Mouse (Mus musculus): ENCODE results near the gene Gm11172. TPM values are rescaled to one million over a fixed set of nuclear protein-coding genes. Genes with fewer than 3 reads are reported as not detected.

The Gm11172 gene
- polyA plus RNA-seq, 1 experiment from 2014 or later: not detected

DNA sequence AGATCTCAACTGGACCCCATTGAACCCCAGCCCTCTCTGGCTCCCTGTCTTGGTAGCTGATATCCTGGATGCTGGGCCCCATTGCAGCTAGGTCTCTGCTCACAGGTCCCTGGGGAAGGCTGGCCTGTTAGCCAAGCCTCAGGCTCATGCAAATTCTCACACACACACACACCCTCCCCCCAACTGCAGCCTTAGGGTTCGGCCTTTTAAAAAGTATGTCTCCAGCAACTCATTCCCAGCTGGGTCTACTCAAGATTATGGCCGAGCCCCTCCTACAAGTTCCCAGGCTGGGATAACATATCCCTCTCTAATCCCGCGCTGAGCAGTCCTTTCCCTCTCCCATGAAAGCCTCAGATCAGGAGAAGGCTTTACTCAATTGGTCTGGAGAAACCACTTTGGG lies 8.7 kb downstream of the Gm11172 start:
- ATAC-seq (no peak), DNase-seq (no peak)
- H3K27ac ChIP-seq (ENCODE audit: low read depth): no peak overlapping the region
- H3K27me3 ChIP-seq (ENCODE audit: insufficient read depth, low read length): no peaks in the 10 kb centered on the region
- no peaks in the 10 kb centered on the region for H3K36me3 ChIP-seq (replicated peaks; ENCODE audit: insufficient read depth, low read length)
- WGBS (ENCODE audit: insufficient replicate concordance): 74% methylated on average over 4 of the region's 4 CpGs
- no peaks in the 10 kb centered on the region for H3K4me1 ChIP-seq (ENCODE audit: insufficient read depth)
- H3K9ac ChIP-seq (replicated peaks): no peak overlapping the region
- 0 out of 2 replicates have a peak overlapping the region, but pooled peaks have one; percentile 26 for H3K4me2 ChIP-seq (ENCODE audit: low read depth, low read length)
- no peaks in the 10 kb centered on the region for H3K9me3 ChIP-seq (ENCODE audit: low read length)
- TF ChIP-seq CTCF (IDR thresholded peaks at IDR 0.05; ENCODE audit: low read depth) (no peak), EP300 (IDR thresholded peaks at IDR 0.05; ENCODE audit: low read depth) (no peak)
- H3K4me3 ChIP-seq (ENCODE audit: low read depth, low read length): no peak overlapping the region

DNA sequence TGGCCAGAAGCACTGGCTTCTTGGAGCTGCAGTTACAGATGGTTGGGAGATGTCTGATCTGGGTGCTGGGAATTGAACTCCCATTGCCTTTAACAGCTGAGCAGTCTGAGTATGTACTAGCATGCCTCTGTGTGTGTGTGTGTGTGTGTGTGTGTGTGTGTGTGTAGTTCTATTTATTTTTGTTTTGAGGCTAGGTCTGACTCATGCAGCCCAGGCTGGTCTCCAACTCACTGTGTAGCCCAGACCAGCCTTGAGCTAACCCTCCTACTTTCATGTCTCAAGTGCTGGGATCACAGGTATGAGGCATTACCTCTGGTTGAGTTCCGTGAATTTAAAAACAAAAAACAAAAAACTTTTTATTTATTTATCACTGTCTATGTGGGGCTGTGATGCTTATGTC lies 11.8 kb downstream of the Gm11172 start:
- DNase-seq: no peak
- Histone ChIP-seq H3K4me3 (ENCODE audit: low read depth, low read length) (no peak overlapping the region), H3K4me1 (ENCODE audit: insufficient read depth) (no peaks in the 10 kb centered on the region), H3K36me3 (replicated peaks; ENCODE audit: insufficient read depth, low read length) (no peaks in the 10 kb centered on the region), H3K27ac (ENCODE audit: low read depth) (no peak overlapping the region), H3K4me2 (ENCODE audit: low read depth, low read length) (no peak overlapping the region), H3K27me3 (ENCODE audit: insufficient read depth, low read length) (no peaks in the 10 kb centered on the region), H3K9me3 (ENCODE audit: low read length) (no peaks in the 10 kb centered on the region), H3K9ac (replicated peaks) (no peak overlapping the region)
- TF ChIP-seq CTCF (IDR thresholded peaks at IDR 0.05; ENCODE audit: low read depth) (no peak), EP300 (IDR thresholded peaks at IDR 0.05; ENCODE audit: low read depth) (no peak)
- no peak for ATAC-seq
- 74% methylated on average over 1 of the region's 1 CpGs for WGBS (ENCODE audit: insufficient replicate concordance)

DNA sequence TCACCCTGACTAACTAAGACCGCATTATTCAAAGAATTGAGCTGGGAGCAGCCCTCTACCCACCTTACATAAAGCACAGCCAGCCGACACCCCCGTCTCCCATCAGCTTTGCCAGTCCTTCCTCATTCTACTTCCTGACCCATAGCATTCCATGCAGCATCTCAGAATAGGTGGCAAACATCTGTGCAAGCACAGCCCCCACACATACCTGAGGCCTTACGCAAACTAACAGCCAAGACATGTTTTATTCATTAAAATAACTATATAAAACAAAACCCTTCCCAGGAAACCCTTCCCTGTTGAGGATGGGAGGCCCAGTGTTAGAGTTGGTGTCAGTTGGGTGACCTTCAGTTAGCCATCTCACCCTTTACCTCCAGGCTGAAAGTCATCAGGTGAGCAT lies 13.1 kb downstream of the Gm11172 start:
- ATAC-seq: no peak
- 77% methylated on average over 4 of the region's 4 CpGs for WGBS (ENCODE audit: insufficient replicate concordance)
- no peaks in the 10 kb centered on the region for H3K36me3 ChIP-seq (replicated peaks; ENCODE audit: insufficient read depth, low read length)
- H3K27me3 ChIP-seq (ENCODE audit: insufficient read depth, low read length): no peaks in the 10 kb centered on the region
- H3K9me3 ChIP-seq (ENCODE audit: low read length): no peaks in the 10 kb centered on the region
- no peaks in the 10 kb centered on the region for H3K4me1 ChIP-seq (ENCODE audit: insufficient read depth)
- no peak overlapping the region for H3K4me3 ChIP-seq (ENCODE audit: low read depth, low read length)
- H3K27ac ChIP-seq (ENCODE audit: low read depth): no peak overlapping the region
- no peak for DNase-seq
- TF ChIP-seq EP300 (IDR thresholded peaks at IDR 0.05; ENCODE audit: low read depth): no peak
- no peak for TF ChIP-seq CTCF (IDR thresholded peaks at IDR 0.05; ENCODE audit: low read depth)
- no peak overlapping the region for H3K9ac ChIP-seq (replicated peaks)
- H3K4me2 ChIP-seq (ENCODE audit: low read depth, low read length): no peak overlapping the region

DNA sequence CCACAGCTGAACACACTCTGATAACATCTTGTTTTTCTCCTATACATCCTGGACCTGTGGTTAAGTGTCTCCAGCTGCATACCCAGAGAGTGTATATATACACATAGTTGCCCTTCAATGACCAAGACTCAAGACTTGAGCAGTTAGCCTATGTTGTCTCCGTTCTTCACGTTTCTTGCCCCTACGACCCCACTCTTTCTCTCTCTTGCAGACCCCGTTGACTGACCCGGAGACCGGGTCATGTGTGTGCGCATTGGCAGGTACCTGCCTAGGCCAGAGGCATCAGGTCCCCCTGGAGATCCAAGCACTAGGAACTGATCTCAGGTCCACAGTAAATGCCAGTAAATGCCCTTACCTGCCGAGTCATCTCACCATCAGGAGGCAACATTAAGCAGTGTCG lies 14.6 kb downstream of the Gm11172 start:
- no peak overlapping the region for H3K4me3 ChIP-seq (ENCODE audit: low read depth, low read length)
- H3K9ac ChIP-seq (replicated peaks): no peak overlapping the region
- H3K36me3 ChIP-seq (replicated peaks; ENCODE audit: insufficient read depth, low read length): no peaks in the 10 kb centered on the region
- no peaks in the 10 kb centered on the region for H3K9me3 ChIP-seq (ENCODE audit: low read length)
- no peak overlapping the region for H3K4me2 ChIP-seq (ENCODE audit: low read depth, low read length)
- no peak for ATAC-seq
- WGBS (ENCODE audit: insufficient replicate concordance): 75% methylated on average over 9 of the region's 9 CpGs
- DNase-seq: no peak
- peak overlapping the region; percentile 51; the same call in 1 of the 2 replicates for H3K27ac ChIP-seq (ENCODE audit: low read depth)
- no peaks in the 10 kb centered on the region for H3K27me3 ChIP-seq (ENCODE audit: insufficient read depth, low read length)
- H3K4me1 ChIP-seq (ENCODE audit: insufficient read depth): no peaks in the 10 kb centered on the region
- no peak for TF ChIP-seq EP300 (IDR thresholded peaks at IDR 0.05; ENCODE audit: low read depth)
- TF ChIP-seq CTCF (IDR thresholded peaks at IDR 0.05; ENCODE audit: low read depth): no peak

DNA sequence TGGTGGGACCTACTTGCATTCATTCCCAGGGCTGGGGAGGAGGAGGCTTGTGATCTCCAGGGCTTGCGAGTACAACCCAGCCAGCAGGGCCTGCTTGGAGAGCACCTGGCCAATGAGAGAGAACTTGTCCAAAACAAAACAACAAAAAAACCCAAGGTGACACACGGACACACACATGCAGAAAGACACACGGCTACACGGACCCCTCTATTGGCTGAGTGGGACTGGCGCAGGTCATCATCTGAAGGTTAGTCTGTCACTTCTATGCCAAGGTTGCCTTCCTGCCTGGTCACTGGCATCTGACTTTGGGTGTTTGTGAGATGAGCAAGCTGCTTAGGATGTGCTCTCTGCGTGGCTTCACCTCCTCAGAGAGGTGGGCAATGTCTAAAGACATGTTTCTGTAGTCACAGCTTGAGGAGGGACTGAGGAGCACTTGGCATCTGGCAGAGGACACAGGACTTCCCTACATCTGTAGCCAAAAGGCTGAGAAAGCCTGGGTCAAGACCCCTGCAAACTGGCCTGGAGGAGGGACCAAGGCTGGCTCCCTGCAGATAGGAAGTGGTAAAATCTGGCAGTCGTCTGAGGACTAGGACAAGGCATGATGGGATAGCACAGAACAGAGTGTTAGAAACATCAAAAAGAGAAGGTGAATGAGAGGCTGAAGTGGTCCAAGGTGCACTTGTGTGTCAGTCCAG lies 15.2 kb downstream of the Gm11172 start:
- 73% methylated on average over 7 of the region's 7 CpGs for WGBS (ENCODE audit: insufficient replicate concordance)
- no peak for DNase-seq
- H3K27ac ChIP-seq (ENCODE audit: low read depth): no peak overlapping the region
- H3K9ac ChIP-seq (replicated peaks): no peak overlapping the region
- no peak overlapping the region for H3K4me3 ChIP-seq (ENCODE audit: low read depth, low read length)
- no peak overlapping the region for H3K4me2 ChIP-seq (ENCODE audit: low read depth, low read length)
- no peak for ATAC-seq
- H3K9me3 ChIP-seq (ENCODE audit: low read length): no peaks in the 10 kb centered on the region
- no peaks in the 10 kb centered on the region for H3K4me1 ChIP-seq (ENCODE audit: insufficient read depth)
- no peaks in the 10 kb centered on the region for H3K36me3 ChIP-seq (replicated peaks; ENCODE audit: insufficient read depth, low read length)
- H3K27me3 ChIP-seq (ENCODE audit: insufficient read depth, low read length): no peaks in the 10 kb centered on the region
- TF ChIP-seq CTCF (IDR thresholded peaks at IDR 0.05; ENCODE audit: low read depth): no peak
- TF ChIP-seq EP300 (IDR thresholded peaks at IDR 0.05; ENCODE audit: low read depth): no peak

DNA sequence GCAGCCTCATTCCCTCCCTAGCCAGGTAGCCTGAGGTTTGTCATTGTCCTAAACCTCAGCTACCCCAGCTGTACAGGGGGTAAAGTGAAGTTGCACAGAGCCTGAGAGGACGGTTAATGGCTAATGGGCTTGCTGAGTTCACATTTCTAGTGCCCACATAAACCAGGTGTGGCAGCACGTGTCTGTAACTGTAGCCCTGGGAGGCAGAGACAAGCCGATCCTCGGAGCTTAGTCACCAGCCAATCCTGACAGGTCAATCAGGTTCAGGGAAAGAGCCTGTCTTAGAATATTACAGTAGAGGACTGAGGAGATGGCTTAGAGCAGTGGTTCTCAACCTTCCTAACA lies 15.7 kb downstream of the Gm11172 start:
- no peak for DNase-seq
- ATAC-seq: no peak
- Histone ChIP-seq H3K9me3 (ENCODE audit: low read length) (no peaks in the 10 kb centered on the region), H3K4me1 (ENCODE audit: insufficient read depth) (no peaks in the 10 kb centered on the region), H3K4me3 (ENCODE audit: low read depth, low read length) (no peak overlapping the region), H3K27me3 (ENCODE audit: insufficient read depth, low read length) (no peaks in the 10 kb centered on the region), H3K4me2 (ENCODE audit: low read depth, low read length) (no peak overlapping the region), H3K36me3 (replicated peaks; ENCODE audit: insufficient read depth, low read length) (no peaks in the 10 kb centered on the region), H3K9ac (replicated peaks) (no peak overlapping the region), H3K27ac (ENCODE audit: low read depth) (no peak overlapping the region)
- TF ChIP-seq EP300 (IDR thresholded peaks at IDR 0.05; ENCODE audit: low read depth) (no peak), CTCF (IDR thresholded peaks at IDR 0.05; ENCODE audit: low read depth) (no peak)
- 74% methylated on average over 4 of the region's 4 CpGs for WGBS (ENCODE audit: insufficient replicate concordance)
